Mouse (Mus musculus) lung, postnatal 4 days (tissue): ENCODE data around the gene Kcnj6.

Experiments
- DNase-seq, 2 experiments: peaks; one replicate each; pipeline ENCODE4 v3.0.0; 2021

Kcnj6 gene

GRCm38 (mm10) chr16:94997340-94997849, at the start of gene Kcnj6:
Gene Kcnj6 (minus strand): TSS chr16:94997701.
- DNase-seq, result peak in 1 of 2 experiments; percentile 11

- no peak for DNase-seq
These were observed 12.4 kb upstream of the Kcnj6 start for GRCm38 (mm10) chr16:95009937-95010336.

- no peak for DNase-seq
These were observed 7.1 kb upstream of the Kcnj6 start for GRCm38 (mm10) chr16:95004599-95004998.

GRCm38 (mm10) chr16:94999551-94999950, 2.0 kb upstream of the Kcnj6 start:
- DNase-seq, result no peak

GRCm38 (mm10) chr16:94999019-94999418, 1.5 kb upstream of the Kcnj6 start:
- DNase-seq, result no peak

GRCm38 (mm10) chr16:94996791-94997281, 665 bp downstream of the Kcnj6 start:
- DNase-seq, result no peak

- DNase-seq, result peak in 1 of 2 experiments; percentile 40
These were observed 1.9 kb downstream of the Kcnj6 start for GRCm38 (mm10) chr16:94995542-94996131.

- DNase-seq, result no peak
These were observed 2.6 kb downstream of the Kcnj6 start for GRCm38 (mm10) chr16:94994924-94995323.

- DNase-seq, result no peak
These were observed 3.4 kb downstream of the Kcnj6 start for GRCm38 (mm10) chr16:94994148-94994547.

GRCm38 (mm10) chr16:94990114-94990513, 7.4 kb downstream of the Kcnj6 start:
- no peak for DNase-seq

- DNase-seq, result no peak
These were observed 10.8 kb downstream of the Kcnj6 start for GRCm38 (mm10) chr16:94986731-94987130.

- no peak for DNase-seq
These were observed 13.2 kb downstream of the Kcnj6 start for GRCm38 (mm10) chr16:94984263-94984662.

GRCm38 (mm10) chr16:94980374-94980773, 17.1 kb downstream of the Kcnj6 start:
- no peak for DNase-seq

GRCm38 (mm10) chr16:94979499-94979898, 18.0 kb downstream of the Kcnj6 start:
- no peak for DNase-seq

- DNase-seq, result peak; percentile 44 to 51
These were observed 25.2 kb downstream of the Kcnj6 start for GRCm38 (mm10) chr16:94972080-94972855.

GRCm38 (mm10) chr16:94968941-94969340, 28.6 kb downstream of the Kcnj6 start:
- no peak for DNase-seq

- DNase-seq, result no peak
These were observed 29.0 kb downstream of the Kcnj6 start for GRCm38 (mm10) chr16:94968472-94968871.

- DNase-seq, result no peak
These were observed 40.2 kb downstream of the Kcnj6 start for GRCm38 (mm10) chr16:94957156-94957828.

GRCm38 (mm10) chr16:94956410-94956809, 41.1 kb downstream of the Kcnj6 start:
- DNase-seq, result no peak

GRCm38 (mm10) chr16:94953294-94953693, 44.2 kb downstream of the Kcnj6 start:
- DNase-seq, result no peak

- DNase-seq, result no peak
These were observed 48.3 kb downstream of the Kcnj6 start for GRCm38 (mm10) chr16:94949172-94949571.

GRCm38 (mm10) chr16:94946848-94947247, 50.7 kb downstream of the Kcnj6 start:
- peak; percentile 62 to 80 for DNase-seq

GRCm38 (mm10) chr16:94932702-94933101, 64.8 kb downstream of the Kcnj6 start:
- DNase-seq, result no peak
